Mouse (Mus musculus) erythroblast, adult 5-6 weeks (primary cell): Measurements from ENCODE around the gene Arsa. TPM values are rescaled to one million over a fixed set of nuclear protein-coding genes. Genes with fewer than 3 reads are reported as not detected.

Experiments used
- ATAC-seq: replicated peaks from 2 replicates; pipeline ENCODE4 v1.8.0; 2016; ENCODE audit warnings: moderate number of reproducible peaks, mild to moderate bottlenecking, moderate TSS enrichment, inconsistent platforms; ENCODE audit not compliant: poor library complexity, low FRiP score, severe bottlenecking
- total RNA-seq, 2 experiments: library from RNA; stranded (forward) in 1 of 2; stranded (reverse) in 1 of 2; fragments of 150-400 nt in 1 of 2; fragments of 200-764, 138-1000 nt in 1 of 2; gene quantifications; 2 replicates each; pipeline versions ENCODE4 v1.2.3 to v1.2.4; 2015 to 2017; ENCODE audit warnings: low replicate concordance in 2 of 2

Gene Arsa
- total RNA-seq (2015; ENCODE audit: low replicate concordance) (0.42 TPM in 1 of 2 replicates, not detected in the other), total RNA-seq (2017; ENCODE audit: low replicate concordance) (1.5 and 2.2 TPM in 2 replicates)

DNA sequence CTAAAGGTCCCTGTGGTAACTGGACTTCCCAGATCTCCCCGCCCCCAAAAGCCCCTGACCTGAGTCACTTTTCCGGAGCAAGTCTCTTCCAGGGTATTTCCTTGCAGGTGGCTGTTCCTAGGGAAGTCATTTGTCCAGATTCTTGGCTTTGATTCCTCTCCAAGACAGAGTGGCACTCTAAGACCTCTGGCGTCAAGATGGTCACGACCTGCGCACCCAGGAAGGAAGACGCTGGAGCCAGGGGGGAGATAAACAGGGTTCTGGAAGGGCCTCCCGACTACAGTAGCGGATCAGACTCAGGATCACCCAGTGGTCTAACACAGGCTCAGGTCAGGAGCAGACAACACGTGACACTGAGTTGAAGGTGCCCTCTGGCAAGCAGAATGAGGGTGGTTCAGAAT lies at the start of gene Arsa:
Arsa (minus strand) TSS at position 335 of the 401 bp plus-strand sequence.
- ATAC-seq: no peak

DNA sequence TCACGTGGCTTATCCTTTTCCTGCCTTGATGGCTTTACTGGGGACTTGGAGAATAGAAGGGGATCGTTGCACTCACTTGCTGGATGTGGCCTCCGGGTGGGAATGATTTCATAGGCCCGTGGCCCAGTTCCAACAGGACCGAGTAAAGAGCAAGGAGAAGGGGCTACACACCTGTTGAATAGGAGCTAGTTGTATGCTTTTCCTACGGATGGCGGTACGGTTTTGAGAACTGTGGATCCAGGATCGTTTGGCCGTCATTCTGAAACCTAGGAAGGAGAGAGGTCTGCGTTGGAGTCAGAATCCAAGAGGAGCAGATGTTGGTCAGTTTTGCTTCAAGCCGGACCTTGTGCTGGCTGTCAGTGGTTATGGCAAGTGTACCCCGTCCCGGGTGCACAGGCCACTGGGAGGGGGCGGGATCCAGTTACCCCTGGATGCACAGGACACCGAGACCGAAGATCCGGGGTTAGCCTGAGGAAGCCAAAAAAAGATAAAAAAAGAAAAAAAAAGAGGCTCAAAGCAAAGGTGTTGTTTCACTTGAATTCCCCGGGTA lies 49.6 kb upstream of the Arsa start:
- no peak for ATAC-seq

DNA sequence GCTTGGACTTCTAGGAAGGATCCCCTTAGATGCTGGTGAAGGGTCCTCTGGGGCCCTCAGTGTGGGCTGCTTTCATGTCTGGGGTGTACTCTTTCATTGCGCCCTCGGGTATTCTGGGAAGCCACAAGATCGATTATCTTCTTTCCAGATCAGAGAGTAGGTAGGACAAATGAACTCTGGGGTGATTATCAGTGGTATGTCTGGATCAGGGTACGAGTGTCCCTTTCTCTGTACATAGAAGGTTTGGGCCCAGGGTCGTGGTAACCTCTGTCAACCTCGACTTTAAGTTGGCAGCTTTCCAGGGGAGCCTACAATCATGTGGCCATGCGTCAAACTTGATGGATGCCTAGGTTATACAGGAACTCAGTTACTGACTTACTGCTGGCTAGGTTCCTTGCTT lies 48.7 kb upstream of the Arsa start:
- ATAC-seq: no peak

DNA sequence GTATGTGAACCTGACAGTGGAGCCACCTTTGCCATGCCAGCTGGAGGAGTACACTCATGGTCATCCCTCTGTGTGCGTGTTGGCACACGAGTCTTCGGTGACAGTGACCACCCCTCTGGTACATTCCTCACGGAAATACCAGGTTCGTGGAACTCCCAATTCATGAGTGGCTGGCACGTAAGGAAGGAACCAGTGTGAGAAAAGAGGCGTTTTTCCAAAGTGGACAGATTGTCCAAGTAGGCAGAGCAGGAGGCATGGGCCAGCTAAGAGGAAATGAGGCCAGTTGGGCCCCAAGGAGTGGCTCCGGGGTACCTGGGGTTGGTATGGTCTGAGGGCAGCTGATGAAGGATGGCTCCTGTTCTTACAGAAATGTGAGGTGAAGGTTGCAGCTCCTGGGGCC lies 48.2 kb upstream of the Arsa start:
- ATAC-seq: no peak

DNA sequence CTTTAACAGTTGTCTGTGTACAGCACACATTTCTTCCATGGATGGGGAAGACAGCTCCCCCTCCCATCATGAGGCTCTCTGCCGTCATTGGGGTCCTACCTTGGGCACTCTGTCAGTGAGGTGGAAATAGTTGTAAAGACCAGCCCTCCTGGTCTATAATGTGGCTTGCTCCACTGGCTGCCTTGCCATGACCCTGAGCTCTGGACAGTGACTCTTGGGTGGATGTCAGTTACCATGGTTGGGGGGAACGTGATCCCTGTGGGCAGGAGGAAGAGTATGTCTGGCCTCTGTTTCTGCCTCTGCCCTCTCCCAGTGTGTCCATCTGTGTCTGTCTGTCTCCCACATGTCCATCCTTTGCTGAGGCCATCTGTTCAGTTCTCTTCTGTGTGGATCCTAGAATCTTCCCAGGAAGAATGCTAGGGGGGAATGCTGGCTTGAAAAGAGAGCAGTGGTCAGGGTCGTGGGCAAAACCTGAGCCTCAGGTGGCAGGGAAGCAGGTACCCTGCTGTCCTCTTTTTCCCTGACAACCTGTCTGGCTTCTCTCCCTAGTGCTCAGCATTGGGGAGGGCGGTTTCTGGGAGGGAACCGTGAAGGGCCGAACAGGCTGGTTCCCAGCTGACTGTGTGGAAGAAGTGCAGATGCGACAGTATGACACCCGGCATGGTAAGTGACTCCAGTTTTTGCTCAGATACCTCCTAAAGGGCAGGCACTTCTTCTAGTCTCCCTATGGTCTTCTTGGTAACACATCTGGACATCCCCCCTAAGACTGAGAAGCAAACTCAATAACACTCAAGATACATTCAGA lies 47.6 kb upstream of the Arsa start:
- no peak for ATAC-seq

DNA sequence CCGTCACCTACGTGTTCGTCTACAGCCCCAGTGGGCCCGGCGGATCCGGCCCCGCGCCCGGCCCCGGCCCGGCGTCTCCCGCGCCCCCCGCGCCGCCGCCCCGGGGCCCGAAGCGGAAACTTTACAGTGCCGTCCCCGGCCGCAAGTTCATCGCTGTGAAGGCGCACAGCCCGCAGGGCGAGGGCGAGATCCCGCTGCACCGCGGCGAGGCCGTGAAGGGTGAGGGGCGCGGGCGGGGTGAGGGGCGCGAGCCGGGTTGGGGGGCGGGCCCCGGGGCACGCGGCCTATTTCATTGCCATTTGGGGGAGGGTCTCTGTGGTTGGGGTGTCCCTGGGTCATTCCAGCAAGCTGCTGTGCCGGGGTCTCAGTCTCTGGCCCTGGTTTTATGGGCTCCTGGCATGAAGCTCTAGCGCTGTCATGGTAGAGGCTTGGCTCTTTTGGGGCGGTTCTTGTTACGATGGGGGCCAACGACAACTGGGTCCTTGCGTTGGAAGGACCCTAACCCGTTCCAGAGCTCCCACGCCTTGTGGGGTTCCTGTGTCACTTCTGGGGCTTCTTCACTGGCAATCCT lies 46.9 kb upstream of the Arsa start:
- no peak for ATAC-seq

DNA sequence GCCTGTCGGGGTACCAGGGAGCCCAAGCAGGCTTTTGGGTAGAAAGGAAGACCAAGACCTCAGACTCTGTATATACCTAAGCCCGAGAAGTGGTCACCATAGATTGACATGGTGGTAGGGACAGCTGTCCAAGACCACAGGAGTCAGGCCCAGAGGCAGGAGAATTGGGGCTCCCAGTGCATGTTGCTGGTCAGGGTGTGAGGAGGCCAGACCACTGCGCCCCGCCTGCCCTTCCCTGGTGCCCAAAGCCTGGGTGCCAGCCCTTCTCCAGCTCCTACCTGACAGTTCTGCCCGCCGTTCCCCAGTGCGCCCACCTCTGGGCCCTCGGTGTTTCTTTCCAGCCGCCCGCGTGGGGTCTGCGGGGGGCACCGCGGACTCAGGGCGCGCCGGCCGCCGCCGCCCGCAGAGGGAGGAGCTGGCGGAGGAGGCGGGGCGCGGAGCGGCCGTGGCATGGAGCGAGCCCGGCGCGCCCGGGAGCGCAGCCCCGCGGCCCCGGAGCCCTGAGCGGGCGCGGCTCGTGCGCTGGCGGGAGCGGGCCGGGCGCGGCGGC lies 46.1 kb upstream of the Arsa start:
- ATAC-seq: no peak

DNA sequence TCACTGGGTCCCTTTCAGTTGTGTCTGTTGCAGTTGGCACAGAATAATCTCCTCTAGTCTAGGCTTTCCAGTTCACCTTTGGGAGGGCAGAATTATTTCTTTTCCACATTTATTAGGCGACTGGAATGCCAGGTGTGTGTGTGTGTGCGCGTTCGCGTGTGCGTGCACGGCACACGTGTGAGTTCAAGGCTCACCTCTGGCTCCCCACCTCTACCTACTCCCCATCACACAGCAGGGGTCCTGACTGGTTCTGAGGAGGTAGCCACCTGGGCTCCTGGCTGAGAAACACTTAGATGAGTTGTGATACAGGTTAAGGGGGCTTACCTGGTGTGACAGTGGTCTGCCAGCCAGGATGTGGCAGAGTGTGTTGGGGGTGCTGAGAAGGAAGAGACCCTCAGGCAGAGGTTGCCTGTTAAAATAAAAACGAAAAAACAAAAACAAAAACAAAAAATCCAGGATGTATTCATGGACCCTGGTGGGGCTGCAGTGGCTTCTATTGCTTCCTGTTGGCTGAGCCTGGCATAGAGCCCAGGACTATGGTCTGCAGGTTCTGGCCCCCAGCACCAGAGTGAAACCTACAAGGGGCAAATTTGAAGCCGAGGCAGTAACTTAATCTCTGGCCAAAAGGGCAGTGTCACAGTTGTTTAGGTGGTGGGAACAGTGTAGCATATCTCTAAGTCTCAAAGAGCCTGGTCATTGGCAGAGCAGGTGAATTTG lies 45.5 kb upstream of the Arsa start:
- ATAC-seq: no peak

DNA sequence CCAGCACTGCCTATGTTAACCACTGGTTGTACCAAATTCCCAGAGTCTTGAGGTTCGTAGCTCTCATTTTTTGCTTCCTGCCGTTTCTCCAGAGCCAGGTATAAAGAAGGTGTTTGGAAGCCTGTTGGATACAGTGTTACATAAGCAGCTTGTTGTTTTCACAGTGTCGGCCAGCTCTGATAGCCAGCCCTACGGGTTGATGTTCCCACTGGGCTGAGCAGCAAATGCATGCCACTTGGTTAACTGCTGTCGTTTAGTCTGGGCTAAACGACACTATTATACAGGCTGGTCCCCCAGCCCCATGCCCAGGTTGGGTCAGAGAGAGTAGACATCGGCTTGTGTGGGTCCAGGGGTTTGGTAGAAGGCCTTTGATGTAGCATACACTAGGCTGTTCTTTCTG lies 44.7 kb upstream of the Arsa start:
- ATAC-seq: no peak

DNA sequence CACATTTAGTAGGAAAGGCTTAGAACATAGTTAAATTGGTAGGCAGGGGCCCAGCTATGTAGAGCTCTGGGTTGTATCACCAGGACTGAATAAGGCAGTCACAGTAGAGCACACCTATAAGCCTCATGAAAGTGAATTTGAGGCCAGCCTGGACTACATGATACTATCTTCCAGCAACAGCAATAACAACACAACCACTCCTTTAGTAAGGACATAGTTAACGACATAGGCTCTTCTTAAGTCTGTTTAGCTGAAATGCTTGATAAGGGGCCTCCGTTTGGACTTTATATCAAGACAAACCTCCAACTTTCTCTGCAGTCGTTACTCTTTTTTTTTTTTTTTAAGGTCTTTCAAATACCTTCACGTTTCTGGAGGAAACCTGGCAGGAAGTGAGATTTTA lies 35.5 kb upstream of the Arsa start:
- peak; percentile 52; the same call in 1 of the 2 replicates for ATAC-seq

DNA sequence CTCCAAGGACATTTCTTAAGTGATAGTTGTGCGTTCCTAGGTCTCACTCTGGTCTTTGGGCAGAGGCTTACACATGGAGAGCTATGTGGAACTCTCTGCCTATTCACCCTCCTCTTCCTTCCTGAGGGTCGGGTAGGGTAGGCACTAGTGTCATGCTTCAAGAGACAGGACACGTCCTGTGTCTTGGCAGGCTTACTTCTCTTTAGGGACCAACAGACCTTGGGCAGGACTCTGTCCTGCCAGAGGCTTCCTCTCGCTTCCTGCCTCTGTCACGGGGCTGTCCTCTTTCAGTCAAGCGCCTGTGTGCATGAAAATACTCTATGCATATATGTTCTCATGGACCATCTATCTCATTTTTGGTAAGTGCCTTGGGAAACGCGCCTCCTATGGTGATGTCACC lies 30.5 kb upstream of the Arsa start:
- ATAC-seq: no peak

DNA sequence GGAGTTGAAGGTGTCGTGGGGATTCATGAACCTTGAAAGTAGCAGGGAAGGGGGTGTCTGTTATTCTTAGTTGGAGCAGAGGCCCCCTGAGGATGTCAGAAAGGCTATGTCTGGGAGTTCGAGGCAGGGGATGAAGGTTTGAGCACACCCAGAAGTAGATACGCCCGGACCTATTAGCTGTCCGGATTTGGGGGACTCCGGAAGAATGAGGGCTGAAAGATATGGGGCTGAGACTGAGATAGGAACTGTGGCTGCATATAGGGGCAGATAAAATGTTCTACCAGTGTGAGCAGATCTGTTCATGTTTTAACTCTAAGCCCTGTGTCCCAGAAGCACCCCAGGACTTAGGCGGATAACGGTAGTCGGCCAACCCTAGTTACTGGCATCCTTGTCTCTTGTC lies 27.6 kb upstream of the Arsa start:
- no peak for ATAC-seq

DNA sequence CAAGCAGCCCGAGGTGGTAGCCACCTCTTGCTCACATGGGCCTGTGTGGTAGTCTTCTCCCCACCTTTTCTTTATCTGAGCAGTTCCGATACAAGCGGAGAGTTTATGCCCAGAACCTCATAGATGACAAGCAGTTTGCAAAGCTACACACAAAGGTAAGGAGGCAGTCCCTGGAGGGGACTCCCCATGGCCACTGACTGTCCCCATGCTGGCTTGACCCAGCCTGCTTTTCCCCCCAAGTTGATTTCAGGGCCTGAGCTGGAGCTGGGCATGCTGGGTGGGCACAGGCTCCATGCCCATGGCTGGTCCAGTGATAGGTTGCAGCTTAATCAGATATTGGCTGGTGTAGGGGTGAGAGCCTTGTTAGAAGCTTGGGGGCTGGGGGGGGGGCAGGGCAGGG lies 24.1 kb upstream of the Arsa start:
- no peak for ATAC-seq

DNA sequence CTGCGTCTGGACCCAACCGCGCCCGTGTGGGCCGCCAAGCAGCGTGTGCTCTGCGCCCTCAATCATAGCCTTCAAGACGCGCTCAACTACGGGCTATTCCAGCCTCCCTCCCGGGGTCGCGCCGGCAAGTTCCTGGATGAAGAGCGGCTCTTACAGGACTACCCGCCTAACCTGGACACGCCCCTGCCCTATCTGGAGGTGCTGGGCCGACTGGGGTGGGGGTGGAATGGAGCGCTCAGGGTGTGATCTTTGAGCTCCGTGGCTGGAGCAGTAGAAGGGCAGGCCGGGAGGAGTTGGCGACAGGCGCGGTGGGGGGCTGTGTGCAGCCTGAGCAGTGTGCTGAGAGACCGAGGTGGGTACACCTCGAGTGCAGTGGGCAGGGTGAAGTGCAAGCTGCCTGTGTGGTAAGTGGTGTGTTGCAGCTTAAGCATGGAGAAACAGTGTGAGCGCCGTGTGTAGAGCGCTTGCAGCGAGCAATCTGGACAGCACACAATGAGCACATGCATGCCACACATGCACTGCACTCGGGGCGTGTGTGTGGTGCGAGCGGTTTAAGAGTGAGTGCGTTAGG lies 23.1 kb upstream of the Arsa start:
- ATAC-seq: peak; percentile 35

DNA sequence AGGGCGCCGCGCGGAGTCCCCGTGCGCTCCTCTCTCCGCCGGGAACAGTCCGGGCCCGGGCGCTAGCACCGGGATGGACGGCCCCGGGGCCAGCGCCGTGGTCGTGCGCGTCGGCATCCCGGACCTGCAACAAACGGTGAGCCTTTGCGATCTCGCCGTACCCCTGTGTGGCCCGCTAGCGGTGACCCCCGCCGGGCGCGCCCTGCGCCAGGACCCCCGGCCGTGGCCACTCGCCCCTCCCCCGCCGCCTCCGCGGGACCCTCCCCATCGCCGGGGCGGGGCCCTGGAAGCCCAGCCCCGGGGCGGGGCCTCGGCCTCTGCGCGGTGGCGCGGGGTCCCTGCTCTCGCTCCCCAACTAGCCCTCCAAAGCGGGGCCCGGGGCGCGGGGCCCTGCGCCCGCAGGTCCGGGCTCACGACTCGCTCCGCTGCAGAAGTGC lies 22.6 kb upstream of the Arsa start:
- ATAC-seq: no peak

DNA sequence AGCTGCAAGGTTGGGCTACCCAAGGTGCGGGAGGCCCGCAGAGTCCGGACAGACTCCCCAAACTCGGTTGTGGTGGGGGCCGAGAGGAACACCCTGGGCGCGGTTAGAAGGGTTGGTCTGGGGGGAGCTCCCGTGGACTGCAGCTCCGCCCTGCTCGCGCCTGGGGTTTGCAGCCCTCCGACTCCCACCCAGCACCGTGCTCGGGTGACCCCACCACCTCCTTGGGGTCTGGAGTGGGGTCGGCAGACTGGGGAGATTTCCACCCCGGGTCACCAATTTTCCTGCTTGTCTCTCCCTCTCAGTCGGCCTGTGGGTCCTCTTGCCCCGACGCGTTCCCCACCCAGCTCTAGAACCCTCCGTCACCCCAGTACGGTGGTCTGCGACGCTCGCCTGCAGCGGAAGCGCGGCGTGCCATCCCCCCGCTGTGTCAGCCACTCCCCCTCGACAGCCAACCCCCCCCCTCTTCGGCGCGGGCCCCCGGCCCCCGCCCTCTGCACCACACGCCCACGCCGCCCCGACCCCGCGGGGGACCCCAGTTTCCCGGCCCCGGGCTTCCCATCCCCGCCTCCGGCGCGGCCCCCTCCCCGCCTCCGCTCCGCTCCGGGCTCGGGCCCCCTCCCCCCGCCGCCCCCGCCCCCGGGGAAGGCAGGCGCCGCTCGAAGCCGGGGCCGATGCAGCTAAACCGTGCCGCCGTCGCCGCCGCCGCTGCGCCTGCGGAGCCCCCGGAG lies 21.9 kb upstream of the Arsa start, which contains the start of gene Shank3:
Shank3 (plus strand) TSS at position 663 of the 728 bp plus-strand sequence.
- no peak for ATAC-seq

DNA sequence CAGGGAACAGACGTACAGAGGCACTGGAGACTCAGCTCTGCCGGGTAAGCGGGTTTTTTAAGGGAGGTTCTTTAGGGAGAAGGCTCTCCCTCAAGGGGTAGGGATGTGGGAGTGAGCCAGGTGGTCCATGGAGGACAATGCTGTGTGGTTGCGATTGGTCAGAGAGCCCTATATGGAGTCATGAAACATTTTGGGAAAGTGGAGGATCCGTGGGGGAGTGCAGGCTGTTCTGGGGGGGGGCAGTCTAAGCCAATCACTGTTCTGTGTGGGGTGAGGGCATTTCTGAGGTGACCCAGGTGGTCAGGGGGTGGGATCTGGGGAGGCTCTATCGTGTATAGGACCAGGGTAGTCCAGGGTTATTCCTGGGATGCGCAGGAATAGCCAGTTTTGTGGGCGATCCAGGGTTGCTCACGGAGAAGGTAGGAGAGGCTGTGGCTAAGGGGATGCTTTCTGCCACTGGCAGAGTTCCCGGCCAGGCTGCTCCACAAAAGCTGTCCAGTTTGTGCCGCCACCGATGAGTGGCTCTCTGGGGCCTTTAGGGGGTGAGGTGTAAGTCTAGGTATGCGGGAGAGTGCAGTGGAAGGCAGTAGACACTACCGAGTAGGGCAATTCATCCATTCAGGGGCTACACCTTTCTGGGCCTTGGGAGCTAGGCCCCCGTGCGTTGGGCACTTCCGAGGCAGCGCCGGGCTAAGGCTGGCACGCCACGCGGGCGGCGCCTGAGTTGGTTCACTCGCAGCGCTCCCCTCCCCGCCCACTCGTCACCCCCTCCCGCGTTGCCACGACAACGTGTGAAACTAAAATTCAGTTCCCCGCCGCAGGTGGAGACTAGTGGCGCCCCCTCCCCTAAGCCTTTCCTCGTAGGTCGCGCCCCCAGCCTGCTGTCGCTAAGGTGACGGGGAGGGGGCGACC lies 21.1 kb upstream of the Arsa start:
- ATAC-seq: no peak

DNA sequence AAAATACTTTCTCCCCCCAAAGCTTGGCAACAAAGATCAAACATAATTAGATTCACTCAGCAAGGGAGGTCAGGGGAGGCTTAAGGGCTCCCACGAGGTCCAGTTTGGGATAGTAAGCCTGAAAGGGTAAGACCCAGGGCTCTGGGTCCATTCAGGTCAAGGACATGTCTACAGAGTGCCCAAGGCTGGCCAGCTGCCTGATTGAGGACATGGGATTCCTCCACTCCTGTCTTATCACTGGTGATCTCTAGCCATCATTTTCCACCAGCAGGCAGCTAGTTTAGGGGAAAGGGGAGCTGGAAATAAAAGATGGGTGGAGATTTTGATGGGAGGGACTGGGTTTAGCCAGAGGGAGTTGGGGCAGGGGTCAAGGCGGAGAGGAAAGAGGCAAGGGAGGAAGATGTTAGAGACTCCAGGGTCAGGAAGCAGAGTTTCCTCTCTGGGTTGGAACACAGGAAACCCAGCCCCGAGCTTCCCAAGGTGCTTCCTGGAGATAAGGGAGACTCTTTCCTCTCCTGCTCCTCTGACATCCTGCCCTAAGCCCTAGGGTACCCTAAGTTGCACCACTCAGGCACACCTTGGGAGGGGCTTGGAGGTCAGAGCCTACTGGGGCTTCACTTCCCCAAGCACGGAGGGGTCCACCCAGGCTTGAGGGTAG lies 20.3 kb upstream of the Arsa start:
- no peak for ATAC-seq
